In genomic region chr4:70058831-70059544, GRCm38 (mm10) we compare ENCODE assay signal across 12 mouse cellular contexts.
DNase-seq lines count a peak whose midpoint lies in the region; ATAC-seq lines count a peak whose summit lies in the region.
"Had no signal": no experiment of that assay in that cellular context is flagged by ENCODE, and none has a peak within 500 bp of the region (broad histone marks: within the 10 kb centered on the region; RNA-seq: fewer than 3 reads in every experiment).

No protein-coding gene starts in this region.

- ATAC-seq in neural tube, embryonic 14.5 days (ENCODE audit: low read depth) = peak; percentile 74
- peak; percentile 48; the same call in 1 of the 2 replicates for ATAC-seq in hindbrain, embryonic 14.5 days (ENCODE audit: low FRiP score)
- no peak for ATAC-seq in kidney, embryonic 15.5 days (replicated peaks; ENCODE audit: low FRiP score)

- H3K9me3 ChIP-seq in neural tube, embryonic 14.5 days (ENCODE audit: control insufficient read depth, low read length) = no peaks in the 10 kb centered on the region
- no peaks in the 10 kb centered on the region for H3K9me3 ChIP-seq in hindbrain, embryonic 14.5 days (ENCODE audit: control insufficient read depth, low read length)
- H3K9me3 ChIP-seq in kidney, embryonic 15.5 days (replicated peaks) = no peaks in the 10 kb centered on the region
- H3K9me3 ChIP-seq: neural tube, embryonic 13.5 days had no signal

- DNase-seq in neural tube, embryonic 10.5 days (ENCODE audit: extremely low spot score, low spot score) = no peak
- no peak for DNase-seq in hindbrain, embryonic 14.5 days (ENCODE audit: low spot score)
- peak; percentile 20 to 80 for DNase-seq in left cerebral cortex, adult 8-10 months (ENCODE audit: low spot score in 2 of 2)
- no peak for DNase-seq in adrenal gland, postnatal 25 days
- DNase-seq in heart, postnatal 25 days (ENCODE audit: low spot score) = no peak
- no peak for DNase-seq in gastrocnemius, postnatal 25 days
- DNase-seq: B cell, adult 2 months; heart, postnatal 14 days had no signal

- H3K27me3 ChIP-seq in neural tube, embryonic 14.5 days (ENCODE audit: control insufficient read depth, insufficient read depth, low read length) = no peaks in the 10 kb centered on the region
- H3K27me3 ChIP-seq in hindbrain, embryonic 14.5 days (ENCODE audit: control insufficient read depth, insufficient read depth, low read length) = no peaks in the 10 kb centered on the region
- H3K27me3 ChIP-seq in kidney, embryonic 15.5 days = no peaks in the 10 kb centered on the region
- H3K27me3 ChIP-seq: neural tube, embryonic 13.5 days had no signal

- H3K4me2 ChIP-seq in neural tube, embryonic 14.5 days (ENCODE audit: low read depth, low read length) = no peak overlapping the region
- H3K4me2 ChIP-seq in hindbrain, embryonic 14.5 days (replicated peaks) = no peak overlapping the region
- no peak overlapping the region for H3K4me2 ChIP-seq in kidney, embryonic 15.5 days
- H3K4me2 ChIP-seq: neural tube, embryonic 13.5 days had no signal

- H3K36me3 ChIP-seq in neural tube, embryonic 14.5 days (ENCODE audit: control insufficient read depth, insufficient read depth, low read length) = no peaks in the 10 kb centered on the region
- H3K36me3 ChIP-seq in hindbrain, embryonic 14.5 days (replicated peaks; ENCODE audit: control insufficient read depth, insufficient read depth) = no peaks in the 10 kb centered on the region
- H3K36me3 ChIP-seq in kidney, embryonic 15.5 days = no peaks in the 10 kb centered on the region
- H3K36me3 ChIP-seq: neural tube, embryonic 13.5 days had no signal

- H3K4me3 ChIP-seq in neural tube, embryonic 14.5 days (ENCODE audit: low read depth, low read length) = no peak overlapping the region
- H3K4me3 ChIP-seq in hindbrain, embryonic 14.5 days (replicated peaks; ENCODE audit: low read length) = no peak overlapping the region
- H3K4me3 ChIP-seq in kidney, embryonic 15.5 days (replicated peaks) = no peak overlapping the region
- H3K4me3 ChIP-seq: neural tube, embryonic 13.5 days had no signal

- no peak overlapping the region for H3K9ac ChIP-seq in neural tube, embryonic 14.5 days (replicated peaks; ENCODE audit: low read depth, low read length)
- no peak overlapping the region for H3K9ac ChIP-seq in hindbrain, embryonic 14.5 days
- no peak overlapping the region for H3K9ac ChIP-seq in kidney, embryonic 15.5 days
- H3K9ac ChIP-seq: neural tube, embryonic 13.5 days had no signal

- 74% methylated on average over 12 of the region's 12 CpGs for WGBS in neural tube, embryonic 14.5 days
- WGBS in hindbrain, embryonic 14.5 days = 77% methylated on average over 12 of the region's 12 CpGs
- WGBS in kidney, embryonic 15.5 days = 89% methylated on average over 12 of the region's 12 CpGs

- intact Hi-C loops in heart, postnatal 25 days (cut with DNase I) = no loop called here

- H3K4me1 ChIP-seq in neural tube, embryonic 14.5 days (ENCODE audit: control insufficient read depth, insufficient read depth, low read length) = no peaks in the 10 kb centered on the region
- no peaks in the 10 kb centered on the region for H3K4me1 ChIP-seq in hindbrain, embryonic 14.5 days (replicated peaks; ENCODE audit: control insufficient read depth, insufficient read depth, low read length)
- H3K4me1 ChIP-seq in kidney, embryonic 15.5 days = no peaks in the 10 kb centered on the region
- H3K4me1 ChIP-seq: neural tube, embryonic 13.5 days had no signal

- H3K27ac ChIP-seq in neural tube, embryonic 14.5 days (ENCODE audit: low read depth, low read length) = no peak overlapping the region
- no peak overlapping the region for H3K27ac ChIP-seq in hindbrain, embryonic 14.5 days
- H3K27ac ChIP-seq in kidney, embryonic 15.5 days = no peak overlapping the region
- H3K27ac ChIP-seq: macrophage; neural tube, embryonic 13.5 days had no signal

Comparison
In these comparisons a context has a peak if more than half of its experiments do, and no peak if none do; other contexts are left out.
1. DNase-seq: peak in left cerebral cortex, adult 8-10 months (2 of 2); none in neural tube, embryonic 10.5 days (single experiment), hindbrain, embryonic 14.5 days (single experiment), adrenal gland, postnatal 25 days (single experiment), heart, postnatal 25 days (single experiment) and gastrocnemius, postnatal 25 days (single experiment).